Comparison of ENCODE assay signal across 24 mouse cellular contexts in genomic region chr3:121872685-121873084, GRCm38 (mm10).
"Had no signal": no experiment of that assay in that cellular context is flagged by ENCODE, and none has a peak within 500 bp of the region (broad histone marks: within the 10 kb centered on the region; RNA-seq: fewer than 3 reads in every experiment).

No protein-coding gene starts in this region.

- DNase-seq: gastrocnemius, adult 2 months; gastrocnemius, postnatal 10 days; gastrocnemius, postnatal 25 days; heart, adult 18-20 months; heart, postnatal 14 days; heart, postnatal 36 days; kidney, adult 11 months; kidney, adult 2 months; kidney, adult 9 months; kidney, postnatal 14 days; kidney, postnatal 36 days; layer of hippocampus, adult 9-11 months; left cerebral cortex, postnatal 4 days had no signal

- H3K4me3 ChIP-seq: gastrocnemius, adult 2 months; heart, embryonic 10.5 days; heart, embryonic 12.5 days; hindbrain, embryonic 13.5 days; hindbrain, embryonic 15.5 days; kidney, embryonic 15.5 days; limb, embryonic 13.5 days; limb, embryonic 15.5 days; liver, embryonic 12.5 days had no signal

- H3K27ac ChIP-seq: gastrocnemius, adult 2 months; heart, embryonic 10.5 days; hindbrain, embryonic 13.5 days; hindbrain, embryonic 15.5 days; hindbrain, postnatal 0 days; kidney, embryonic 15.5 days; kidney, postnatal 0 days; limb, embryonic 13.5 days; limb, embryonic 15.5 days; liver, embryonic 12.5 days; liver, embryonic 14.5 days had no signal

- H3K4me1 ChIP-seq: heart, embryonic 10.5 days; heart, embryonic 12.5 days; hindbrain, embryonic 13.5 days; hindbrain, embryonic 15.5 days; kidney, embryonic 15.5 days; limb, embryonic 13.5 days; limb, embryonic 15.5 days; liver, embryonic 12.5 days had no signal
